Mouse (Mus musculus) C2C12 (cell line): ENCODE measurements around the gene Secisbp2.

Experiments used
- CTCF ChIP-seq: IDR thresholded peaks from one replicate; pipeline ENCODE4 v1.5.1; 2011; ENCODE audit not compliant: control insufficient read depth, insufficient read depth, insufficient read length
- MAX ChIP-seq: IDR thresholded peaks from one replicate; pipeline ENCODE4 v1.6.1; 2011; ENCODE audit warnings: mild to moderate bottlenecking, control low read depth
- MYOD1 ChIP-seq: IDR thresholded peaks from one replicate; pipeline ENCODE4 v1.6.1; 2011; ENCODE audit warnings: low read depth; ENCODE audit not compliant: control insufficient read depth, insufficient read length

GRCm38 (mm10) chr13:51725446-51725845, 73.9 kb downstream of the Secisbp2 start:
- no peak for TF ChIP-seq CTCF
- TF ChIP-seq MAX, result no peak
- TF ChIP-seq MYOD1, result no peak
